Mouse (Mus musculus): ENCODE measurements around the gene Tsc2.
A peak's percentile ranks its signal among the peaks of the same experiment; 100 is the strongest.

The Tsc2 gene

GRCm38 (mm10) chr17:24569837-24570236, 62.6 kb downstream of the Tsc2 start:
- no peak for DNase-seq (ENCODE audit: low read depth, low spot score)

GRCm38 (mm10) chr17:24567034-24567779, 65.2 kb downstream of the Tsc2 start:
- no peak for DNase-seq (ENCODE audit: low read depth, low spot score)

- no peak for DNase-seq (ENCODE audit: low read depth, low spot score)
Measured at GRCm38 (mm10) chr17:24565792-24566191, 66.6 kb downstream of the Tsc2 start.

GRCm38 (mm10) chr17:24565092-24565491, 67.3 kb downstream of the Tsc2 start:
- no peak for DNase-seq (ENCODE audit: low read depth, low spot score)

- no peak for DNase-seq (ENCODE audit: low read depth, low spot score)
Measured at GRCm38 (mm10) chr17:24564422-24564821, 68.0 kb downstream of the Tsc2 start.

GRCm38 (mm10) chr17:24563638-24564037, 68.8 kb downstream of the Tsc2 start:
- DNase-seq (ENCODE audit: low read depth, low spot score): no peak

- DNase-seq (ENCODE audit: low read depth, low spot score): no peak
Measured at GRCm38 (mm10) chr17:24561592-24561991, 70.8 kb downstream of the Tsc2 start.

- DNase-seq (ENCODE audit: low read depth, low spot score): no peak
Measured at GRCm38 (mm10) chr17:24560301-24561028, 72.0 kb downstream of the Tsc2 start.

GRCm38 (mm10) chr17:24559146-24559545, 73.3 kb downstream of the Tsc2 start:
- DNase-seq (ENCODE audit: low read depth, low spot score): no peak

GRCm38 (mm10) chr17:24558600-24559099, 73.8 kb downstream of the Tsc2 start:
- DNase-seq (ENCODE audit: low read depth, low spot score): no peak

GRCm38 (mm10) chr17:24557091-24557490, 75.3 kb downstream of the Tsc2 start:
- no peak for DNase-seq (ENCODE audit: low read depth, low spot score)

- DNase-seq (ENCODE audit: low read depth, low spot score): no peak
Measured at GRCm38 (mm10) chr17:24551050-24551444, 81.4 kb downstream of the Tsc2 start.

GRCm38 (mm10) chr17:24550416-24551049, 81.9 kb downstream of the Tsc2 start:
- no peak for DNase-seq (ENCODE audit: low read depth, low spot score)

- peak; percentile 100 for DNase-seq (ENCODE audit: low read depth, low spot score)
Measured at GRCm38 (mm10) chr17:24549618-24550415, 82.6 kb downstream of the Tsc2 start, which contains the start of gene Pkd1. Pkd1 (plus strand) TSS chr17:24549834.

- DNase-seq (ENCODE audit: low read depth, low spot score): no peak
Measured at GRCm38 (mm10) chr17:24548921-24549617, 83.4 kb downstream of the Tsc2 start.

- DNase-seq (ENCODE audit: low read depth, low spot score): no peak
Measured at GRCm38 (mm10) chr17:24548435-24548834, 84.0 kb downstream of the Tsc2 start.

- DNase-seq (ENCODE audit: low read depth, low spot score): no peak
Measured at GRCm38 (mm10) chr17:24546234-24546633, 86.2 kb downstream of the Tsc2 start.
